Mouse (Mus musculus) hindbrain, embryonic 13.5 days (tissue): Measurements from ENCODE around the gene Xlr5a. TPM values are rescaled to one million over a fixed set of nuclear protein-coding genes. Genes with fewer than 3 reads are reported as not detected.
"Not testable (repeated sequence)": the region's sequence is repeated elsewhere in the genome, so short reads cannot be mapped to it uniquely, and the experiment has no call there.

Experiments
- ATAC-seq: fragments of 200-750 bp; cut with Nextera tagmentation; 2 replicates; pipeline ENCODE4 v1.8.0; 2017; ENCODE audit warnings: moderate TSS enrichment; ENCODE audit not compliant: low FRiP score
- H3K27ac ChIP-seq: fragments of 300-500 bp; sonication (generic); 2 replicates; pipeline ENCODE4 v1.5.1; 2015; ENCODE audit warnings: inconsistent platforms, mild to moderate bottlenecking, moderate library complexity
- H3K27me3 ChIP-seq: fragments of 300-500 bp; sonication (generic); 2 replicates; pipeline ENCODE4 v1.6.1; 2015; ENCODE audit warnings: mild to moderate bottlenecking, inconsistent platforms
- H3K36me3 ChIP-seq: fragments of 300-500 bp; sonication (generic); 2 replicates; pipeline ENCODE4 v1.6.1; 2015; ENCODE audit warnings: mild to moderate bottlenecking, inconsistent platforms
- H3K4me1 ChIP-seq: fragments of 300-500 bp; sonication (generic); replicated peaks from 2 replicates; pipeline ENCODE4 v1.6.1; 2015; ENCODE audit warnings: inconsistent platforms
- H3K4me2 ChIP-seq: fragments of 300-500 bp; sonication (generic); 2 replicates; pipeline ENCODE4 v1.6.1; 2015; ENCODE audit warnings: inconsistent platforms, mild to moderate bottlenecking, moderate library complexity
- H3K4me3 ChIP-seq: fragments of 300-500 bp; sonication (generic); 2 replicates; pipeline ENCODE4 v1.5.1; 2015; ENCODE audit warnings: mild to moderate bottlenecking, inconsistent platforms
- H3K9ac ChIP-seq: fragments of 300-500 bp; sonication (generic); 2 replicates; pipeline ENCODE4 v1.6.1; 2015; ENCODE audit warnings: mild to moderate bottlenecking, inconsistent platforms
- H3K9me3 ChIP-seq: fragments of 300-500 bp; sonication (generic); 2 replicates; pipeline ENCODE4 v1.6.1; 2016; ENCODE audit warnings: inconsistent platforms
- WGBS: fragments of 180-500 bp; shearing (Covaris S2); methylation state at CpG from one replicate; pipeline ENCODE4 v1.1.7; 2015; 5-methylcytosine and 5-hydroxymethylcytosine counted together
- polyA plus RNA-seq: library from polyadenylated mRNA; unstranded; fragments of >200 nt; fragmentation: Nextera tagmentation; extraction: Ambion mirVana; gene quantifications from 2 replicates; pipeline ENCODE4 v1.2.1, GENCODE M21; 2015

Gene Xlr5a
- polyA plus RNA-seq, 1 experiment from 2014 or later: not detected

DNA sequence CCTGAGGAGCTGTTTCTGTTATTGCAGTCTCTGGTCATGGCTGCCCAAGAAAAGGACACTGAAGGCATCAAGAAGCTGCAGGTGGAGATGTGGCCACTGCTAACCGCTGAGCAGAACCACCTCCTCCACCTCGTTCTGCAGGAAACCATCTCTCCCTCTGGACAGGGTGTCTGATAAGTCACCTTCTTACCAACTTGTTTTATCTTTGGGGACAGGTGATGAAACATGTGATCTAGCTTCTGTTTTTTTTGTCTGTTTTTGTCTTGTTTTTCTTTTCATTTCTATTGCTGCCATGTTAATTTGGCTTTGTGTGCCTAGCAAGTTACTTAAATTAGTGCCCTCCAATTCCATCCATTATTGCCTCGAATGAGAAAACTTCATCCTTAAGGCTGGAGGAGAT is 63.5 kb downstream of the Xlr5a start:
- H3K27me3 ChIP-seq: no peaks in the 10 kb centered on the region
- no peaks in the 10 kb centered on the region for H3K36me3 ChIP-seq
- H3K4me1 ChIP-seq: peaks cover 10% of the 10 kb centered on the region
- H3K4me3 ChIP-seq: peak overlapping the region; percentile 61
- H3K27ac ChIP-seq: peak overlapping the region; percentile 95
- no peaks in the 10 kb centered on the region for H3K9me3 ChIP-seq
- 45% methylated on average over 3 of the region's 3 CpGs for WGBS
- H3K9ac ChIP-seq: peak overlapping the region; percentile 85
- peak overlapping the region; percentile 64 for H3K4me2 ChIP-seq
- no peak for ATAC-seq

DNA sequence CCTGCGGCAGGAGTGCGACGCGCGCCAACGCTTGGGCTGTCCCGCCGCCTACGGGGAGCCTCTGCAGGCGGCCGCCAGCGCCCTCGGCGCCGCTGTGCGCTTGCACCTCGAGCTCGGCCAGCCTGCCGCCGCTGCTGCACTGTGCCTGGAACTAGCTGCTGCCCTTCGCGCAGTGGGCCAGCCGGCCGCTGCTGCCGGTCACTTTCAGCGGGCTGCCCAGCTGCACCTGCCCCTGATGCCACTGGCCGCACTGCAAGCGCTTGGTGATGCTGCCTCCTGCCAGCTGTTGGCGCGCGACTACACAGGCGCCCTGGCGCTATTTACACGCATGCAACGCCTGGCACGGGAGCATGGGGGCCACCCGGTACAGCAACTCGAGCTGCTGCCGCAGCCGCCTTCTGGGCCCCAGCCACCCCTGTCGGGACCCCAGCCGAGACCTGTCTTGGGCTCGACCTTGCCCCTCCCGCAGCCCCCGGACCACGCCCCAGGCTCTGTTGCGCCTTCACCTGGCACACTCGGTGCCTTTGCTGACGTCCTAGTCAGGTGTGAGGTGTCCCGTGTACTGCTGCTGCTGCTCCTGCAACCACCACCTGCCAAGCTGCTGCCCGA is 64.1 kb downstream of the Xlr5a start:
- H3K4me2 ChIP-seq: peak overlapping the region; percentile 64
- no peaks in the 10 kb centered on the region for H3K27me3 ChIP-seq
- WGBS: 19% methylated on average over 41 of the region's 51 CpGs
- peaks cover 10% of the 10 kb centered on the region for H3K4me1 ChIP-seq
- peak overlapping the region; percentile 85 for H3K9ac ChIP-seq
- no peaks in the 10 kb centered on the region for H3K9me3 ChIP-seq
- H3K4me3 ChIP-seq: peak overlapping the region; percentile 61
- peak overlapping the region; percentile 95 for H3K27ac ChIP-seq
- peak; percentile 67 for ATAC-seq
- H3K36me3 ChIP-seq: no peaks in the 10 kb centered on the region

DNA sequence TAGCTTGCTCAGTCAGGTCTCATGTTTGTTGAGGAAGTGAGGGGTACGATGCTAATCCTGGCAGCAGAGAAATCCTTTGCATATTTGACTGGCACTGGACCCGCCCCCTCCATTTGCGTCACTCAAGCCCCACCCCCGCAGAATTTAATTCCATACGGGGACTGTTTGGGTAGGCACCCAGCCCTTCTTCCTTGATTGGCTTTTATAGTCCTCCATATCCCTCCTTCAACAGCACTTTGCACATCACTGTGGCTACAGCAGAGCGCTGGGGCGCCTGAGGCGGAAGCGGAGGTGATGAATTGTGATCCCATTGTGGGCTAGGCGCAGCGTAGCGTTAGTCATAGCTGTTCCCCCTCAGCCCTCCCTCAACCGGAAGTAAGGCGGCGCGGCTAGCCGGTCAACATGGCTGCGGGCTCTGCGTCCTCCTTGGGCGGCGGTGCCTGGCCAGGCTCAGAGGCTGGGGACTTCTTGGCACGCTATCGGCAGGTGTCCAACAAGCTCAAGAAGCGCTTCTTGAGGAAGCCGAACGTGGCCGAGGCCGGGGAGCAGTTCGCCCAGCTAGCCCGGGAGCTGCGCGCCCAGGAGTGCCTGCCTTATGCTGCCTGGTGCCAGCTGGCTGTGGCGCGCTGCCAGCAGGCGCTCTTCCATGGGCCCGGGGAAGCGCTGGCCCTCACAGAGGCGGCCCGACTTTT is 64.7 kb downstream of the Xlr5a start, which contains the start of gene F8a:
Gene F8a (plus strand): TSS at position 378 of the 692 bp plus-strand sequence.
- peaks cover 10% of the 10 kb centered on the region for H3K4me1 ChIP-seq
- H3K4me3 ChIP-seq: peak within 1 kb of the TSS; percentile 61
- WGBS: 22% methylated on average over 33 of the region's 39 CpGs
- H3K27me3 ChIP-seq: no peaks in the 10 kb centered on the region
- peak within 1 kb of the TSS; percentile 95 for H3K27ac ChIP-seq
- peak within 1 kb of the TSS; percentile 64 for H3K4me2 ChIP-seq
- H3K9me3 ChIP-seq: no peaks in the 10 kb centered on the region
- H3K36me3 ChIP-seq: no peaks in the 10 kb centered on the region
- peak; percentile 98 for ATAC-seq
- H3K9ac ChIP-seq: peak within 1 kb of the TSS; percentile 85

DNA sequence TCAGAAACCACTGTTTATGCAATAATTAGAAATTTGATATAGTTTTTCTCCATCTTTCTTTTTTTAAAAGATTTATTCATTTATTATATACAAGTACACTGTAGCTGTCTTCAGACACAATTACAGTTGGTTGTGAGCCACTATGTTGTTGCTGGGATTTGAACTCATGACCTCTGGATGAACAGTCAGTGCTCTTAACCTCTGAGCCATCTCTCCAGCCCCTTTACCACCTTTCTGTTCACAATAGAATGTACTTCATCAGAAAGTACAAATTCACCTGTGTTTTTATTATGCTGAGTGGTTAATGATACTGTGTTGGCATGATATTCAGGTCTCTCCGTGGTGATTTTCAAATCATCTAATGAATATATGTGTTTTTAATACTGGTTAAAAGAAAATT is 67.4 kb downstream of the Xlr5a start:
- Histone ChIP-seq H3K36me3 (no peaks in the 10 kb centered on the region), H3K27ac (no peak overlapping the region), H3K4me2 (no peak overlapping the region), H3K4me3 (no peak overlapping the region), H3K9ac (no peak overlapping the region), H3K9me3 (no peaks in the 10 kb centered on the region), H3K4me1 (peaks cover 4% of the 10 kb centered on the region), H3K27me3 (no peaks in the 10 kb centered on the region)
- no peak for ATAC-seq
- WGBS: 59% methylated on average over 1 of the region's 1 CpGs

DNA sequence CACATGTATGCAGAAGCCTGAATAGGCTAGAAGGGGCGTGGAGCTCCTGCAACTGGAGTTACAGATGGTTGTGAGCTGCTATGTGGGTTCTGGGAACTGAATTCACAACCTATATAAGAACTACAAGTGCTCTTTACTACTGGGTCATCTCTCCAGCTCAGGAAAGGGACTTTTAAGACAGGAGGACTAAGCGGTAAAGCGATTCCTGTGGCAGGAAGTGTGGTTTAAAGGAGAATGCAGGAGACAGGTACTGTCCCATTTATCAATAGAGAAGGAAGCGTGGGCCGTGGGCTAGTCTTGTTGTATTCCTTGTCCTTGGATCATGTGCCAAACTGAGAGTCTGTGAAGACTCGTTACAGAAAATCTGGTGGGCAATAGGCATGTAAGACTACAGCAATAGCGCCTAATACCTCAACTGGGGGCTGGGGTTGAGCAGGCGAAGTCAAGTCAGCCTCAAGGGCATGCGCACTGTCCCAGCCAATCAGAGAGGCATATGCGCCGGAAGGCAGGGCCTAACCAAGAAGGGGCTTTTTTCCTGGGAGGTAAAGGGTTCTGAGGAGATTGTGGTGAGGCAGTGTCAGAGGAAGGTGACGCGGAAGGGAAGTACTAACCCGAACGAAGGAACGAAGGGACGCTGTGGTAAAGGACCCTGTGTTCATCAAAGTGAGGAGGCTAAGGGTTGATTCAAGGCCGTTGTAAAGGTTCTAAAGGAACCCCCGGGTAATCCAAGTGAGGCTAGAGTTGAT is 78.8 kb downstream of the Xlr5a start, which contains the start of gene Xlr4b:
Gene Xlr4b (plus strand): TSS at position 515 of the 746 bp plus-strand sequence.
- H3K9ac ChIP-seq, ATAC-seq, H3K27ac ChIP-seq, H3K4me1 ChIP-seq, H3K27me3 ChIP-seq, H3K36me3 ChIP-seq, H3K4me3 ChIP-seq, H3K9me3 ChIP-seq, H3K4me2 ChIP-seq: not testable (repeated sequence)
- 80% methylated on average over 12 of the region's 19 CpGs for WGBS

DNA sequence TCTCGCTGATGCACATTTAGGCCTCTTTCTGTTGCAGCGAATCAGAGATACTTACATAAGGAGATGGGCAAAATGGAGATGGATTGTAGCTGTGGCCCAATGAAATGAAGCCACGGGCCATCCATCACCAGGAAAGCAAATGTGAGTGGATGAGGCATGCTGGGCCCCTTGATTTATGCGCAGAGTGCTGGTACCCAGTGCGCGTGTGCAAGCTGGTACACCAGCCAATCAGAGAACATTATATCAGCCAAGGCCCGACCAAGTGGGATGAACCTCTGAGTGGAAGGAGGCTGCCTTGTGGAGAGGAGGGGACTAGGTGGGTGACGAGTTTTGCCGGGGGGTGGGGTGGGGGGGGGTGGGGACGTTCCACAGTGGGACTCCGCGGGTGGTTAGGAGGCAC is 100.8 kb downstream of the Xlr5a start, which contains the start of gene Xlr3b:
Gene Xlr3b (plus strand): TSS at position 274 of the 400 bp plus-strand sequence.
- peak; percentile 69 for ATAC-seq
- not testable (repeated sequence) for H3K27me3 ChIP-seq, H3K9ac ChIP-seq, H3K36me3 ChIP-seq, H3K4me1 ChIP-seq, H3K4me3 ChIP-seq, H3K4me2 ChIP-seq, H3K27ac ChIP-seq, H3K9me3 ChIP-seq
- 80% methylated on average over 12 of the region's 12 CpGs for WGBS

DNA sequence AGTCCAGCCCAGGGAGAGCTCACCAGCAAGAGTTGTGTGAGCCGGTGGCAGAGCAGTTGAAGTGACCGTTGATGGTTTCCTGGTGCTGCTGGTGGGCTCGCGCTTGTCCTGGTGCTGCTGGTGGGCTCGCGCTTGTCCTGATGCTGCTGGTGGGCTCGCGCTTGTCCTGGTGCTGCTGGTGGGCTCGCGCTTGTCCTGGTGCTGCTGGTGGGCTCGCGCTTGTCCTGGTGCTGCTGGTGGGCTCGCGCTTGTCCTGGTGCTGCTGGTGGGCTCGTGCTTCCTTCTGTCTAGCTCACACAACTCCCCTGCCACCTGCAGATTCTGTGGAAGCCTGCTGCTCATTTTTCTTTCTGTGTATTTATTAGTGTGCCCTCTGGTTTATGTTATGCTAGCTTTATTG is 115.9 kb downstream of the Xlr5a start, which contains the start of gene Spin2d:
Gene Spin2d (minus strand): TSS at position 101 of the 400 bp plus-strand sequence.
- H3K27me3 ChIP-seq, H3K4me3 ChIP-seq, H3K9ac ChIP-seq, H3K27ac ChIP-seq, H3K4me2 ChIP-seq, H3K4me1 ChIP-seq, H3K36me3 ChIP-seq, ATAC-seq, H3K9me3 ChIP-seq: not testable (repeated sequence)
- 92% methylated on average over 6 of the region's 15 CpGs for WGBS

DNA sequence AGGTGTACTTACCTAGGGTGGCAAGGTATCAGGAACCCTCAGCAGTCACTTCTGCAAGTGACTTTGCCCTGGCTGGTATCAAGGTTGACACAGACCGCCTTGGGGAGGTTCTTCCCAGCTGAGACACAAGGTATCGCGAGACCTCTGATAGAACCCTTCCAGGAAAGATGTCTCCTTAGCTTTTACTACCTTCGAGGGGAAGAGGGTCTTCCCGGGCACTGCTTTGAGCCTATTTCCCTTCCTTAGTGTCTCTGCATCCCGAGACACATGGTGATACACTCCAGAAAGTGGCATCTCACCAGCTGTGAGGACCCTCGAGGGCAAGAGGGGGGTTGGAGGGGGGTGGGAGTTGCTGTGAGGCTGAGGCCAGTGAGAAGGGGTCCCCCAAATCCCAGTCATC is 143.4 kb downstream of the Xlr5a start, which contains the start of gene DXBay18:
Gene DXBay18 (minus strand): TSS at position 101 of the 400 bp plus-strand sequence.
- not testable (repeated sequence) for H3K9me3 ChIP-seq, ATAC-seq, H3K27me3 ChIP-seq, H3K36me3 ChIP-seq, H3K9ac ChIP-seq, H3K4me1 ChIP-seq, H3K4me2 ChIP-seq, H3K4me3 ChIP-seq, H3K27ac ChIP-seq
- no CpG with 5 or more reads among the region's 7 CpGs for WGBS

DNA sequence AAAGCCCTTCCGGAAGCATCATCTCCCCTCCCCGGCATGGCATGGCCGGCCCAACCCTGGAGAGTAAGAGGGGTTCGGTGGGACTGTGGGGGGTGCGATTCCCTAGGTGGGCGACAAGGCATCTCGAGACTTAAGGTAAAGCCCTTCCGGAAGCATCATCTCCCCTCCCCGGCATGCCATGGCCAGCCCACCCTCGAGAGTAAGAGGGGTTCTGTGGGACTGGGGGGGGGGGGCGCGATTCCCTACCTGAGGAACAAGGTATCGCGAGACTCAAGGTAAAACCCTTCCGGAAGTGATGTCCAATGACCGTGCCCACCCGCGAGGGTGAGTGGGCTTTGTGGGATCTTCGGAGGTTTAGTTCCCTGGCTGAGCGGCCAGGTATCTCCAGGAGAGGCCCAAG is 144.3 kb downstream of the Xlr5a start, which contains the start of gene Xlr5b:
Gene Xlr5b (plus strand): TSS at position 301 of the 400 bp plus-strand sequence.
- H3K4me3 ChIP-seq, H3K36me3 ChIP-seq, ATAC-seq, H3K9me3 ChIP-seq, H3K27me3 ChIP-seq, H3K4me2 ChIP-seq, H3K9ac ChIP-seq, H3K27ac ChIP-seq, H3K4me1 ChIP-seq: not testable (repeated sequence)
- no CpG with 5 or more reads among the region's 20 CpGs for WGBS

DNA sequence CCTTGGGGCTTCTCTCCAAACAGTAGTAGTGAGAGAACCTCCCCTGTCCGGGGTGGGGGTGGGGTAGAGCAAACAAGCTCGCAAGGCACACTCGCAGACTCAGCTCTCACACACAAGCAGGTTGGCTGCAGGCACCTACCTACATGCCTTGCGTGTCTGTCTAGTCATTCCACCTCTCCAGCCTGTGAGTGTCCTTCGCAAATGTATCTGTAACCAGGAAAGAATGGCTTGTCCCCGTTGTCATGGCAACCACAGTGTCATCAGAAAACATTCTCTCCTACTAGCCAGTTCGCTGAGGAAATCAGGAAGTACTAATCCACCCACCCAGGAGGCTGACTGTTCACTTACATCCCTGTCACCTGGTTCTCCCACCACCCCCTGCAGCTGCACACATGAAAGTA is 149.6 kb downstream of the Xlr5a start:
- not testable (repeated sequence) for H3K9ac ChIP-seq, H3K4me3 ChIP-seq, H3K4me2 ChIP-seq, H3K27me3 ChIP-seq, H3K36me3 ChIP-seq, H3K9me3 ChIP-seq, H3K27ac ChIP-seq, H3K4me1 ChIP-seq
- peak; percentile 83 for ATAC-seq
- WGBS: no CpG with 5 or more reads among the region's 7 CpGs

DNA sequence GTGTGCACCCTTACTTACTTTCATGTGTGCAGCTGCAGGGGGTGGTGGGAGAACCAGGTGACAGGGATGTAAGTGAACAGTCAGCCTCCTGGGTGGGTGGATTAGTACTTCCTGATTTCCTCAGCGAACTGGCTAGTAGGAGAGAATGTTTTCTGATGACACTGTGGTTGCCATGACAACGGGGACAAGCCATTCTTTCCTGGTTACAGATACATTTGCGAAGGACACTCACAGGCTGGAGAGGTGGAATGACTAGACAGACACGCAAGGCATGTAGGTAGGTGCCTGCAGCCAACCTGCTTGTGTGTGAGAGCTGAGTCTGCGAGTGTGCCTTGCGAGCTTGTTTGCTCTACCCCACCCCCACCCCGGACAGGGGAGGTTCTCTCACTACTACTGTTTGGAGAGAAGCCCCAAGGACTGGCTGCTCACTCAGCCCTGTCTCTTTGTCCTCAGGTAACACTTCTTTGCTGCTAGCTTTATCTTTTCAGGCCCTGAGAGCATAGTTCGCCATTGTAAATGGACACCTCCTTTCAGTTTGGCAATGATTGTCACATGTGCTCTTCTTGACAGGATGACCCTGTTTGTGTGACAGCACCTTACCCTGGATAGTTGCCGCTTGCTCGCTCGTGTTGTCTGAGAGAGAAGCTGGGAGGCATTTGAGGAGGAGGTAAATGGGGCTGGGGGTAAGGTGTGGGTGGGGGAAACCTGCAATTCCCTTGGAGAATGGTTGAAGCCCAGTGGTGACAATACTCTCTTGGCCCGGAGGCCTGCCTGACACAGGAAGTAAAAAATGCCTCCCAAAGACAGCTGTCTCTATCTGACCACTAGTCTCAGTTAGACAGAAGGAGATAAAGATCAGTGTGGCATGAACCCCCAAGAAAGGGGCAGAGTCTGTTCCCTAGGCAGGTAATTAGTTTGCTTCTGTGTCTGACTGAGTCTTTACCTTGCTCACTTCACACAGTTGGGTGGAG is 169.6 kb downstream of the Xlr5a start:
- not testable (repeated sequence) for H3K4me2 ChIP-seq, H3K36me3 ChIP-seq, H3K9ac ChIP-seq, H3K4me1 ChIP-seq, H3K4me3 ChIP-seq, H3K27me3 ChIP-seq, H3K27ac ChIP-seq, H3K9me3 ChIP-seq
- WGBS: no CpG with 5 or more reads among the region's 12 CpGs
- ATAC-seq: peak; percentile 77
